Mouse (Mus musculus) yolk sac, embryonic 10.5 days (tissue): ENCODE data around the gene Serpinb9.
"Not testable (repeated sequence)": the region's sequence is repeated elsewhere in the genome, so short reads cannot be mapped to it uniquely, and the experiment has no call there.

Experiments
- DNase-seq: peaks from one replicate; pipeline ENCODE4 v3.0.0-alpha.2; 2017; ENCODE audit warnings: low spot score

The Serpinb9 gene

DNA sequence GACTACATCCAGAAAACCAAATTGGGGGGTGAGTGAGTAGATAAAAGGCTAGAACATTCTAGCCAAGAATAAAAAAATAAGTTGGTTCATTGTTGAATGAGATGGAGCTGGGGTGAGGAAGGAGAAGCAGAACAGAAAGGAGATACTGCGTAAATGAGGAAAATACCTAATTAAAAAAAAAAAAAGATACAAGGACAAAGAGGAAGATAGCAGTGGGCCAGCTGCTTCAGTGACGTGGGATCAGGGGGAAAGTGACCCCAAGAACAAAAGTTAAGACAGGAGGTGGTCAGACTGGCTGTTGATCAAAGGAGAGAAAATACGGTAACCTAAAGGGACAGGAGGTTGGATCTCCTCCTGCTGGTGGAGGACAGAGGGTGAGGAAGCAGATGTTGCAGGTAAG, at the start of gene Serpinb9:
Gene Serpinb9 (plus strand): TSS at position 301 of the 400 bp plus-strand sequence.
- DNase-seq: no peak

- DNase-seq: no peak
Measured at GRCm38 (mm10) chr13:32956537-32956936, 46.5 kb upstream of the Serpinb9 start.

DNA sequence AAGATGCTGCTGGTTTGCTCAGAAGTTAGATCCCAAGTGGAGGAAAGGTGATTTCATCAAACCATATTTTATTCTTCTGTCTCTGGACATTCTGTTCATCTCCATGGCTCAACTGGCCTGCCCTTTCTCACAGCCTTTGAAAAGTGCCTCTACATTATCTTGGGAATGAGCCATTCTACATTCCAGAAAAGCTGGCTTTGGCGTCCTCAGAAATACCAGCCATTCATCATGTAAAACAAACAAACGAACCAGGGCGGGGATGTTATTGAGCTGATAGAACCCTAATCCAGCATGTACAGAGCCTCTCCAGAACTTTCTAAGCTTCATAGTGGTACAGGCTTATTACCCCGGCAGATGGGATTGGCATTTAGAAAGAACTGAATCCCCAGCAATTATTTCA, 45.1 kb upstream of the Serpinb9 start:
- DNase-seq: no peak

- DNase-seq: not testable (repeated sequence)
Measured at GRCm38 (mm10) chr13:32958521-32958920, 44.5 kb upstream of the Serpinb9 start.

DNA sequence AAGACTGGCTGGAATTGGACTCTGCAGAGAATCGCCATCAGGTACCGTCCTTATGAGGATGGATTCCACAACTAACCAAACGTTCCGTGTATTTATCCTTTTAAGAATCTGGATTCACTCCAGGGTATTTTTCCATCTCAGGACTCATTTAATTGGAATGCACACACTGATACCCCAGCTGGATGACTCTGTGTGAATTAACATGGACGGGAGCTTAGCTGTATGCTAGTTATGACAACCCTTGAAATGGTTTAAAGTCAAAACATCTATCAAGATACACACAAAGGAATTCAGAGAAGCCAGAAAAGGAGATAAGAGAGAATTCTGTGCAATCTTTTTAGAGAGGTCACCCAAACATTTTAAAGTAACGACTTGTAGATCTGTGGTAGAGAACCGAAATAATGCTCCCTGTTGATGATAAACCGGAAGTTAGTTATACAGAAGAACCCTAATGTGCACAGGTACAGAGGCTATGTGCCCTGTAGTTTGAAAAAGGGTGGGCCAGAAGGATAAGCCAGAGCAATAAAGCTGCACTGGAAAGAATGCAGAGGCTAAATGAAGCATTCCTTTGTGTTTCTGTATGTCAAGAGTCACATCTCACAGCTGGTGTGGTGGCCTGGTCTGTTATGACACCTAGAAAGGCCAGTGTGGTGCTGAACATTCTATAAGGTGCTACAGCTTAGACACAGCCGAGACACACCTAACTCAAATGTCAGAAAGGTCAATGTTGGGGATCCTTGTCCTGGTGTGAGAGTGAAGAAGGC, 38.9 kb upstream of the Serpinb9 start:
- no peak for DNase-seq

DNA sequence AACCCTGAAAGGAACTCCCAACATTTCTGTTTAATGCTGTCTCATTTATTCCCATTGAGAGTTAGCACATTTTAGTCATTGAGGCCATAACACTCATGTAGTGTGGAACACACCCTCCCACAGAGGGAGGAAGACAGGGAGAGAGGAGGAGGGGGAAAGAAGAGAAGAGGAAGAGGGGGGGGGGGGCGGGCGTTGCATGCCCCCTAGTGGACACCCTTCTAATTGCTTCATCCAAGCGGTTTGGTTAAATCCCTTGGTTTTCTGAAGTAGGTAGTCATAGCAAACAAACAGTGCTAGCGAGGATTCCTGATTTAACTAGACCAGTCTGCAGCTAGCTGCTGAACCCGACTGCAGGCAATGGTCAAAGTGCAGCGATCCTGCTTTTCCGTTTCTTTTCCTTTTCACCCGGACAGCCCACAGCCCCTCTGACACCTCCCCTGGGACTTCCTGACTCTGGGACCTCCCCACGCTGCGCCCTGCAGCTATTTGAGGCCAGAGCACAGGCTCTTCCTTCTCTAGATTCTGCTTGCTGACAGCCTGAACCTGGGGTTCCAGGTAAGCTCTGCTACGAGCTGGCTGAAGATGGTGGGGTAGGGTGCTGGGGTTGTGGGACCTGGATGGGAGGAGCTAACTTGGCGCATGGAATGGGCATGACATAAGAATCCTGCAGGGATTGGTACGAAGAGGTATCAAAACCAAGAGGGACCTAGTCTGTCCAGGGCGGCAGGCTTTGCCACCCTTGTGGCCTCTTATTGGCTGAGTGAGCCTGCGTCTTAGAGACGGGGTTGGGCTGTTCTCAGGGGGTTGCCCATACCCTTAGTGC, 37.9 kb upstream of the Serpinb9 start, which contains the start of gene Serpinb6b:
Gene Serpinb6b (plus strand): TSS at position 221 of the 823 bp plus-strand sequence.
- peak; percentile 57 for DNase-seq

GRCm38 (mm10) chr13:32966116-32966515, 36.9 kb upstream of the Serpinb9 start:
- DNase-seq: no peak

DNA sequence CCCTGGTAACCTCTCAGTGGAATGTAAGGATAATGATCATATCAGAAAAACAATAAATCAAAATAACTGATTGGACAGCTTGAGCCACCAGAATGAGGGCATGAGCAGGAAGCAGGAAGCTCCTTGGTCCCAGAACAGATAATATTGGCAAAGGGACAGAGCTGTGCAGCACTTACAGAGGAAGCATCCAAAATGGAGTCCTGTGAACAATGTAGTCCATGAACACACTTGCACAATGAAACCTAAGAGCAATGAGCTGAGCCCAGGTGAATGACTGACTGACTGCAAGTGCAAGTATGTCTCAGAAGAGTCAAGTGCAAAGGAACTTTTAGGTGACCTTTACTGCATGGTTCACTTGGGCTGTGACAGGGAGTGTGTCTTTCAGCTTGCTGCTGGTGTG, 35.8 kb upstream of the Serpinb9 start:
- DNase-seq: no peak

DNA sequence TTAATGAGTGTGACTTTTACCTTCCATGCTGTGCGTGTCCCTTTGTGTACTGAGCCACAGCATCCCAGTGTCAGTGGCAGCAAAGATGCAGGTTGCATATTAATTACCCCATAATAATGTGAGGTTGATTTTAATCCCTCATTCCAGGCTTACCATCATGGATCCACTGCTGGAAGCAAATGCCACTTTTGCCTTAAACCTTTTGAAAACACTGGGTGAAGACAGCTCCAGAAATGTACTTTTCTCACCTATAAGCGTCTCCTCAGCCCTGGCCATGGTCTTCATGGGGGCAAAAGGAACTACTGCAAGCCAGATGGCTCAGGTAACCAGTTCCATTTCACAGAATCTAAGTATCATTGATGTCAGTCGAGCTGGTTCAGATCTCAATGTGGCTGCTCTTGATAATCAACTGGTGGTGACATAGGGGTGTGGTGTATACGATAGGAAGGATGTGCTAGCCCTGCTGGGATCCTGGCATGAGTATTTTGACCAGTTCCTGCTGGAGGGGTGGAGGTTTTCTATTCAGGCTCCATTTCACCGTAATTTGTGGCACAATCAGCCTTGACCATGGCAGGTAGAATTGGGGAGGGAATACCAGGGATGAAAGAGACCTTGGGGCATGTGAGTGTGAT, 34.6 kb upstream of the Serpinb9 start:
- DNase-seq: no peak

GRCm38 (mm10) chr13:32968996-32969640, 33.9 kb upstream of the Serpinb9 start:
- DNase-seq: no peak

- no peak for DNase-seq
Measured at GRCm38 (mm10) chr13:32969641-32970040, 33.4 kb upstream of the Serpinb9 start.

DNA sequence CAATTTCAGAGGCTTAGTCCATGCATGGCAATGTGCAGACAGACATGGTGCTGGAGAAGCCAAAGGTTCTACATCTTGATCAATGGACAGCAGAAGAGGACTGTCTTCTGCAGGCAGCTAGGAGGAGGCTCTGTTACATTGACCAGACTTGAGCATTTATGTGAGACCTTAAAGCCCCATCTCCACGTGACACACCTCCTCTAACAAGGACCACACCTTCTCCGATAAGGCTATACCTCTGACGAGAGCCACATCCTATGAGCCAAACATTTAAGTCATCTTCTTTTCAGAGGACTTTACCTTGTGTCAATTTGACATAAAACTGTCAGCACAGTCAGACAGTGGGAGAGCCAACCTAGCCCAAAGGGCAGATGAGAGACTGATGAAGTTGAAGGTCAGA, 32.3 kb upstream of the Serpinb9 start:
- no peak for DNase-seq

DNA sequence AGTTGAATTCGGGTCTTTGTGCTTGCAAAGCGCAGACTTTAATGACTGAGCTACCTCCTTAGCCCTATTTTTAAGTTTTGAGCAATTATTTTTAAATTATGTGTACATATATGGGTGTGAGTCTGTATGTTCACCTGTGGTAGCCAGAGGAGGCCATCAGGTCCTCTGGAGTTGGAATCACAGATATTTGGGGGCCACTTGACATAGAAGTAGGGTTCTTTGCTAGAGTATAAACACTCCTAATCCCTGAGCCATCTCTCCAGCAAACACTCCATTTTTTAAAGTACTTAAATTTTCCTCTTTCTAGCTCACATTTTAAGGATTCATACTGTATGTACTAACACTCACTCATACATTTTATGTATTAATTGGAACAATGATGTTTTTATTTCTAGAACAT, 28.8 kb upstream of the Serpinb9 start:
- no peak for DNase-seq

GRCm38 (mm10) chr13:32974889-32975460, 28.1 kb upstream of the Serpinb9 start:
- no peak for DNase-seq

GRCm38 (mm10) chr13:32975710-32976109, 27.3 kb upstream of the Serpinb9 start:
- DNase-seq: no peak

GRCm38 (mm10) chr13:32982556-32983042, 20.5 kb upstream of the Serpinb9 start:
- no peak for DNase-seq

DNA sequence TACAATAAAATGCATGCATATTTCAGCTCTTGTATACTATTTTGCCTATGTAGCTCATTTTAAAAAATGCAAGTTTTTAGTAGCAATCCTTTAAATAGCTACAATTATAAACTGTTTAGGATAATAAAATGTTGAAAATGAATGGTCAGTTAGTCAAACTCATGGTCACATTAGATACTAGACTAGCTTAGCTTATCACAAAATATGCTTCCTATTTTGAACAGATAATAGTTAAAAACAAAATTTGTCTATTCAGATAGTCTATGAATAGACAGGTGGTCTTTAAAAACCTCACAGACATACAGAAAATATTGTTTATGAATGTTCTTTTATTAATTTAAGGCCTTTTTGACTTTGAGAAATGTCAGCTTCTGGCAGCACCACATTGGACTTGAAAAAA, 16.8 kb upstream of the Serpinb9 start:
- no peak for DNase-seq

GRCm38 (mm10) chr13:32993152-32993893, 9.7 kb upstream of the Serpinb9 start:
- DNase-seq: peak; percentile 21

DNA sequence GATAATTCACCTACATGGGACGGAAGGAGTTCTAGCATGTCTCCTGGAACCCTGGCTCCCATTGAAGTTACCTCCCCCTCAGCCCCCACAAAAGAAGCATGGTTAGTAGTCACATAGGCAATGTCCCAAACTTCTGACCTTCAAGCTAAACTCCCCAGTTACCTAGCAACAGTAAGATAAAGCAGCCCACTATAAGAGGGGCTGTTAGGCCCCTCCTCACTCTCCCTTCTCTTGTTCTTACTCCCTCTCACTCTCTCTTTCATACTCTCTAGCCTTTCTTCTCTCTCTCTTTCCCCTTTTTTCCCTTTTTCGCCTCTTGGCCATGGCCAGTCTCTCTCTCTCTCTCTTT, 9.2 kb upstream of the Serpinb9 start:
- no peak for DNase-seq

- DNase-seq: no peak
Measured at GRCm38 (mm10) chr13:32995051-32995450, 8.0 kb upstream of the Serpinb9 start.

GRCm38 (mm10) chr13:33001341-33001740, 1.7 kb upstream of the Serpinb9 start:
- DNase-seq: no peak
